Mouse (Mus musculus) skeletal muscle tissue, adult 2 months (tissue): Measurements from ENCODE around the gene Mgat3.

Experiments used
- DNase-seq: peaks from one replicate; pipeline ENCODE4 v3.0.0-alpha.2; 2012; ENCODE audit warnings: low read depth, low spot score

Mgat3 gene

DNA sequence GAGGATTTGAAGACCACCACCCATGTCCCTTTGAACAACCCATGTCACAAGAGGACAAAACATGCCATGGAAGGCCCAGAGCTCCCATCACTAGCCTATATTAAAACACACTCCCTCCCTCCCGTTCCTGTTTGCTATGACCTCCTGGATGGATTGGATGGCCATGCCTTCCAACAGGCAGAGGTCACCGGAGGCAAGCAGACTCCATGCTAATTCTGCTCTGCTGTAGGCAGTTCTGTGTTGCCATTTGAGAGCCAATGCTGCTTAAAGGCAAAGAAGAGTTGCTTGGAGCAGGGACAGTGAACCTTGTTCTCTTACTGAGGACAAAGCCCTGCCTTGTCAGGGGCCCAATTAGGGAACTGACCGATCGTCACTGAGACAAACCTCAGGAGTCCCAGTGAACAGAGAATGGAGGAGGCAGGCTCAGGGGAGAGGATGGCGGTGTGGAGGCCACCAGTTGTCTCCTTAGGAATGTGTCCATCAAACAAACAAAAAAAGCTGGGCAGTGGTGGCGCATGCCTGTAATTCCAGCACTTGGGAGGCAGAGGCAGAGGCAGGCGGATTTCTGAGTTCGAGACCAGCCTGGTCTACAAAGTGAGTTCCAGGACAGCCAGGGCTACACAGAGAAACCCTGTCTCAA lies 86.0 kb downstream of the Mgat3 start:
- no peak for DNase-seq

DNA sequence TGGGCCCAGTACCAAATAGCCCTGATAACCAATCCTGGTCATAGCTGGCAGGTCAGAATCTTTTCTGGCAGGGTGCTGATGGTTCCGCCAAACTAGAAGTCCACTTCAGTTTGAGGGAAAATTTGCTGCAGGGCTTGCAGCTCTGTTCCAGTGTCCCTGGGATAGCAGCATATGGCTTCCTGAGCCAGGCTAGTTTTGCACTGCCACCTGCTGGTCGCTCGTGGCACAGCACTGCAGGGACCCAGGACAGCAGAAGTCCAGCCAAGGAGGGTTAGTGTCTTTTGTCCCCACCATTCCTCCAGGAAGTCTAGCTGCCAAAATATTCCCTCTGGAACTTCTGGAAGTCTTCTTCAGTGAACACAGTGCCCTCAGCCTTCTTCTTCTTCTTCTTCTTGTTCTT lies 87.2 kb downstream of the Mgat3 start:
- peak; percentile 68 for DNase-seq

DNA sequence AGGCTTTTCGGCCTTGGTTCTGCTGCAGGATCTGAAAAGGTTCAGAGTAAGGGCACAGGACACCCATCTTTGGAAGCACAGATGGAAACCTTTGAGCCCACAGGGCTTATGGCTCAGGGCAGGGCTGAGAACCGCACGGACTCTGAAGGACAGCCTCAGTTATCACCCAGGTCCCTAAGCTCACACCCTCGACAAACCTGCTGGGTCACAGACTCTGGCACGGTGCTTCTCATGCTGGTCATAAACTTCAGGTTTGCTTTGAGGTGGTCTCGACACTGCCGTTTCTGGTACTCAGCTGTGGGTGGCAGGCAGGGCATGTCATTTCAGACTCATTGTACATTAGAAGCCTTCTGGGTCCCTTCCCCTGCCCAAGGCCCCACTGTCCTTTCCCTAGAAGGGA lies 87.6 kb downstream of the Mgat3 start:
- DNase-seq = no peak

DNA sequence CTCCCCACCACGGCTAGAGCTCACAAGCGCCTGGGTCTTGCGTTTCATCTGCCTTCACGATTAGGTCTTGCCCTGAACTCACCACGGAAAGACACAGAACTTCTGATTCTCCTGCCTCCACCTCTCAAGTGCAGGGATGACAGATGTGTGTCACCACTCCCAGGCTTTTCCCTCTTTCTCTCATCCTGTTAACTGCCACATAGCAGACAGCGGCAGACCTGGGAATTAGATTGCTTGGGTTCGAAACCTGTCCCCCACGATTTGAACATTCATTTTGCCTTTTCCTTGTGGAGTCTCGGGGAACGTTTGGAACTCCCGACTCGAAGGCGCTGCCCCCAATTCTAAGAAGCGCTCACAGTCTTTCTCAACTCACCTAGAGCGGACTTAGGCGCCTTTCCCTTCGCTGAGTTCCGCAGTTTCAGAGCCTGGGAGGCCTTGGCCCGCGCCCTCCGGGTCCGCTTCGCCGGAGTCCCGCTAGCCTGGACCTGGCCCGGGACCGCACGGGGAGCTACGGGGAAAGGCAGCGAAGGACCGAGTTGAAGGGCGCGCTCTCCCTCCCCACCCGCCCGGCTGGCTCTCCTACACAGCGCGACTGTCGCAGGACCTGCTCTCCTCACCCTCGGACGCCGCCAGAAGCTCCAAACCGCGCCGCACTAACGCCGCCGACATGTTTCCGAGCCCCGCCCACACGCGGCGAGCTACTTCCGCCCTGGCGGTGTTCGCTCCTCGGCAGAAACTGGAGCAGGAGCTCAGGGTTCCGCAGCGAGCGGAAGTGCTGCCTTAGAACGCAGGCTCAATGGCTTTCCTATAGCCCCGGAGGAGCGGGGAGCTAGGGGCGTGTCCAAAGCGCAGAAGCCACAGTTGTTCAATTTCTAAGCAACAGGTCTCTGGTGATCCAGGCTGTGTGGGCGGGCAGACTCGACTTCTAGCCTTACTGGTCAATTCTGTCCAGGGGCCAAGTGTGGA lies 90.4 kb downstream of the Mgat3 start, which contains the start of gene Rps19bp1:
Gene Rps19bp1, minus strand, starts transcription at position 706 of the 966 bp plus-strand sequence.
- DNase-seq = peak; percentile 86
